Mouse (Mus musculus): ENCODE data around the gene Pla2g4f. TPM values are rescaled to one million over a fixed set of nuclear protein-coding genes. Genes with fewer than 3 reads are reported as not detected.

Pla2g4f gene
- total RNA-seq (2017): 0.23 and 0.25 TPM in 2 replicates

- ATAC-seq (ENCODE audit: extremely low read depth, insufficient number of reproducible peaks, low FRiP score, poor library complexity, severe bottlenecking): no peak
Observed at GRCm38 (mm10) chr2:120313976-120314375, at the start of gene Pla2g4f. Pla2g4f (minus strand) TSS chr2:120314165.

GRCm38 (mm10) chr2:120360425-120360824 is 46.5 kb upstream of the Pla2g4f start:
- ATAC-seq (ENCODE audit: extremely low read depth, insufficient number of reproducible peaks, low FRiP score, poor library complexity, severe bottlenecking): no peak

DNA sequence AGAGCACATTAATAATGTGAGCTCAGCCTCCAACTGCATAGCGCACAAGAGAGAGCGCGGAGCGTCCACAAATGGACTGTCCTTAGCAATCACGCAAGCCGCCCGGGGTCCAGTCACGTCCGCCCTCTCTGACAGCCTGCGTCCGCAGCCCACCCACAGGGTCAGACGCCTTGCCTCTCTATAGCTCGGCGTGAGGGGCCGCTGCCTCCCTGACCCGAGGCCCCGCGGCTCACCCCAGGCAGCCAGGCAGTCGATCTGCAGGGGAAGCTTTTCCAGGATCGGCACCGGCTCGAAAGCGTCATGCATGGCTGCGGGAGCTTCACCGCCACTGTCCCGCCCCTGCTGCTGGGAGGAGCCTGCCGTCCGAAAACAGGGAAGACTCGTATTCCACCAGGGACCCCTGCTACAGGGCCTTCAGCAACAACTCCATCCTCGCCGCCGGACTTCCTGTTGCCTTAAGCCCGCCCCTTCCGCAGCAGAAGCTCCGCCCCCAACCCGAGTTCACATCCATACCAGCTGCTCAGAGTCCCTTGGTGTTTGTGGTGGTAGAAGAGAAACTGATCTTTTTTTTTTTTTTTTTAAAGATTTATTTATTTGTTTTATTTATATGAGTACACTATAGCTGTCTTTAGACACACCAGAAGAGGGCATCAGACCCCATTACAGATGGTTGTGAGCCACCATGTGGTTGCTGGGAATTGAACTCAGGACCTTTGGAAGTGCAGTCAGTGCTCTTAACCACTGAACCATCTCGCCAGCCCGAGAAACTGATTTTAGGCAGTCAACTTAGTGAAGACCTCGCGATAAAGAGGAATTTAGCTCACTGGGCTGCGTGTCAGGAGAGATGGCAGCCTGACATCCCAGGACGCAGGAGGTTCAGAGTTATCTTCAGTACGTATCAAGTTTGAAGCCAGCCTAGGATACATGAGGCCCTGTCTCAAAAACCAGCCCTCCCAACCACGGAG is 39.0 kb upstream of the Pla2g4f start, which contains the start of gene Vps39:
TSS of gene Vps39 (minus strand) at position 456 of the 965 bp plus-strand sequence.
- ATAC-seq (ENCODE audit: extremely low read depth, insufficient number of reproducible peaks, low FRiP score, poor library complexity, severe bottlenecking): peak; percentile 96

DNA sequence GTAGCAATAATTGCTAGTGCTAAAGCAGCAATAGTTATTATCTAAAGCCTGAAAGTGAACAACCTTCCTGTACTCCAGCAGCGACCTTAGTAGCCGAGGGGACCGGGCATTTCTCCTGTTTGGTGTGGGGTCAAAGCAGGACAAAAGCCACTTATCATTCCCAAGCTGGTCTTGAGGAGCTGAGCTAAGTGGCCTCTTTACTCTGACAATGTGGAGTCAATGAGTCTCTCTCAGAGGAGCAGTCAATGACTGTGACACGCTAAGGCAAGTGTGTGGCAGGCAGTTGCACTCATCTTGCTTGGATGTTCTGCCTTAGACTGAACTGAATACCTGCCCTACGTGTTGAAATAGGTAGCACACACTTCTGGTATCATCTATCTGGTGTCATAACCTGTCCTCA is 37.4 kb upstream of the Pla2g4f start:
- no peak for ATAC-seq (ENCODE audit: extremely low read depth, insufficient number of reproducible peaks, low FRiP score, poor library complexity, severe bottlenecking)

DNA sequence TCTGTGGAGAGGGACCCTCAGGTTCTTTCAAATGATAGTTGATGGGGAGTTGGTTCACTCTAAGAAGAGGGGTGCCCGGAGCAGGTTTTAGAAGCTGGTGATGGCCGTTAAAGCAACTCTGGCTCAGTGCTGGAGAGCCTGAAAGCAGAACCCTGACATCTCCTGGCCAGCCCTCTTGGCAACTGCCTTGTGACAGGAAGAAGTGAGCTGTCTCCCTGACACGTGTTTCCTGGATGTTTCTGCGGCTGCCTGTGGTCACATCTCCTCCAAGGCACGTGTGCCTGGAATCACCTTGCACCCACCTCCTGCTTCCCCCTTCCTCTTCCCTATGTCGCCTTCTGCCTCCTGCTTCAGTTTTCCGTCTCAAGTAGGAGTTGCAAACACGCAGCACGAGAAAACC is 34.2 kb upstream of the Pla2g4f start:
- peak; percentile 20; the same call in 1 of the 2 replicates for ATAC-seq (ENCODE audit: extremely low read depth, insufficient number of reproducible peaks, low FRiP score, poor library complexity, severe bottlenecking)

DNA sequence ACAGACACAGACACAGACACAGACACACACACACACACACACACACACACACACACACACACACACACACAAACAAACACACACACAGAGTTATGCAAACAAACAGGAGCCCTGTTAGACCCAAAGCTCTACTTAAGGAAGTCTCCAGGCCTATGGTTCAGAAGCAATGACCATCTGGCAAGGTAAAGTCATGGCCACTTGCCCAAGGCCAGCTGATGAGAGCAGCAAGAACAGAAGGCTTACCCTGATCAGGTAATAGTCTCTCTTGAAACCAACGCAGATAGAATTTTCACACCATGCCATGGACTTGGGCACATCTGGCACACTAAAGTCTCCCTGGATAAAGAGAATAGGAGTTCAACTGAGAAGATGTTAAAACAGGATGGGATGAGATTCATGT is 27.8 kb upstream of the Pla2g4f start:
- no peak for ATAC-seq (ENCODE audit: extremely low read depth, insufficient number of reproducible peaks, low FRiP score, poor library complexity, severe bottlenecking)

DNA sequence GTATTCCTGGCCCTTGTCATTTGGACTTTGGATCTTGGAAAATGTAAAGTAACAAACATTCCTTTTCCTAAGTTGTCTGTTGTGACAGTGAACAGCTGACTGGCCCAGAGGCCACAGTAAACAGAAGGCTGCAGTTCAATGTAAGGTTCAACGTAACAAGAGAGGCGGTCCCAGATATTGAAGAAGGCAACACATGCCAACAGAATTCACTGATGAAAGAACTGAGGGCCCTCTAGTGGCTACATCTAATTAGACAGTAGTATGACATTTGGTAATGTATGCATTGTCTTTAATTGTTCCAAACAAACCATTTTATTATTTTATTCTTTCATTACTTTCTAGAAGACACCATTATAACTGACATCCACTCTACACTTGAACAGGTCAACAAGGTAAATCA is 23.9 kb upstream of the Pla2g4f start:
- no peak for ATAC-seq (ENCODE audit: extremely low read depth, insufficient number of reproducible peaks, low FRiP score, poor library complexity, severe bottlenecking)

DNA sequence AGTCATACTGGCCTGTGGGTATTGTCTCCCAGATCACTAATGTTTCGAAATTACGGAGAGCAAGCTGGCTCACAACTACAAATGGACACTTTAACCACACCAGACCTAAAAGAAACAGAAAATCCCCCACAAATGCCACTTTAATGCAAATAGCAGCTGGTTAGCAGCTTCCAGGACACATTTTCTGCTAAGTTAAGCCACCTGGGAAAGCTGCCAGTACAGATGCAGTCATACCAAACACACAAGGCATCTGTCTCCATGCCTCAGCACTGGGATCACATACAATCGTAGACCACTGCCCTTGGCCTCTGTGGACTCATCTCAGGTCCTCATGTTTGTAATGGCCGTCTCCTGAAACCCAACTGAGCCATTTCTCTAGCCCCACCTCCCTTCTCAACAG is 17.6 kb upstream of the Pla2g4f start:
- ATAC-seq (ENCODE audit: extremely low read depth, insufficient number of reproducible peaks, low FRiP score, poor library complexity, severe bottlenecking): no peak

GRCm38 (mm10) chr2:120315077-120315476 is 1.1 kb upstream of the Pla2g4f start:
- no peak for ATAC-seq (ENCODE audit: extremely low read depth, insufficient number of reproducible peaks, low FRiP score, poor library complexity, severe bottlenecking)

DNA sequence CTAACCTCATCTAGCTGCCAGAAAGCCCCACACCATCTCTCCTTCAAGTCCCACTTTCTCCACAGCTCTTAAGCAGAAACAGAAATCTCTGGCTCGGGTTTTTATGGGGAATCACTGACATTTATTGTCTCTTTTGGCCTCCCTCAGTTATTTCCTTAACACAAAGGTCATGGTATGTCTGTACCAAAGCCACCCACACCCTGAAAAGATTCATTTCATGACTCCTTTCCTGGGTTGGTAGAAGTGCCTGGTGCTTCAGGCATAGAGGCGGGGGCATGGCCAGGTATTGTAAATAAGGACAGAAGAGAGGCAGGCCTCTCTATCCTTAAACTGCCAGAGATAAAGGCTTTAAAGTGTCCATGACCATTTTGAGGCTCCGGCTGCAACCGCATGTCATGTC is 522 bp upstream of the Pla2g4f start:
- no peak for ATAC-seq (ENCODE audit: extremely low read depth, insufficient number of reproducible peaks, low FRiP score, poor library complexity, severe bottlenecking)

GRCm38 (mm10) chr2:120312276-120312825 is 1.6 kb downstream of the Pla2g4f start:
- ATAC-seq (ENCODE audit: extremely low read depth, insufficient number of reproducible peaks, low FRiP score, poor library complexity, severe bottlenecking): no peak

GRCm38 (mm10) chr2:120304113-120304512 is 9.9 kb downstream of the Pla2g4f start:
- no peak for ATAC-seq (ENCODE audit: extremely low read depth, insufficient number of reproducible peaks, low FRiP score, poor library complexity, severe bottlenecking)

DNA sequence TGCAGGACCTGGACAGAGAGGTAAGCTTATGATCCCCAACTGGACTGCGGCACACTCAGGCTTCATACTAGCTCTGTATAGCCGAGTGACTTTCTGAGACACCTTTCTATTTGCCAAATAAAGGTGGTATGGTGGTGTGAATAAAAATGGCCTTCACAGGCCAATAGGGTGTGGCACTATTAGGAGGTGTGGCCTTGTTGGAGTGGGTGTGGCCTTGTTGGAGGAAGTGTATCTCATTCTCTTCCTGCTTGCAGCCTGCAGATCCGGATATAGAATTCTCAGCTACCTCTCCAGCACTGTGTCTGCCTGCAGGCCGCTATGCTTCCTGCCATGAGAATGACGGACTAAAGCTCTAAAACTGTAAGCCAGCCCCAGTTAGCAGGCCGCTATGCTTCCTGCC is 12.9 kb downstream of the Pla2g4f start:
- ATAC-seq (ENCODE audit: extremely low read depth, insufficient number of reproducible peaks, low FRiP score, poor library complexity, severe bottlenecking): no peak

GRCm38 (mm10) chr2:120299866-120300265 is 14.1 kb downstream of the Pla2g4f start:
- ATAC-seq (ENCODE audit: extremely low read depth, insufficient number of reproducible peaks, low FRiP score, poor library complexity, severe bottlenecking): no peak

GRCm38 (mm10) chr2:120296160-120296559 is 17.8 kb downstream of the Pla2g4f start:
- no peak for ATAC-seq (ENCODE audit: extremely low read depth, insufficient number of reproducible peaks, low FRiP score, poor library complexity, severe bottlenecking)

DNA sequence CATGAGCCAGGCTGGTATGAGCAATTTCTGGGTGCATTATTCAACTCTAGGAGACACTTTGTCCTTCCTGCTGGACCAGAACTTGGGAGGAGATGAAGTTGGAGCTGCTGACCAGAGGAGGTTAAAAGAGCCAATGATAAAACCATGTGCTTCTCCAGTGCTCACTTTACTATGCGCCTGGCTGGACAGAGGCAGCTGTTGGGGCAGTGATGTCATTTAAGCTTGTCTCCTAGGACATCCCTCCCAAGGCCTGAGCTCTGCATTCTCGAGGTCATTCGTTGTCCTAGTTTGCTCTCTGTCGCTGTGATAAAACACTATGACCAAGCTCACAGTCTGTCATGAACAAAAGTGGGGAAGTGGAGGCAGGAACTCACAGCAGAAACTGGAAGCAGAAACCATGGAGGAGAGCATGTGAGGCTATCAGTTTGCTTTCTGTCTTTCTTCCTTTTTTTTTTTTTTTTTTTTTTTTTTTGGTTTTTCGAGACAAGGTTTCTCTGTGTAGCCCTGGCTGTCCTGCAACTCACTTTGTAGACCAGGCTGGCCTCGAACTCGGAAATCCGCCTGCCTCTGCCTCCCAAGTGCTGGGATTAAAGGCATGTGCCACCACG is 22.4 kb downstream of the Pla2g4f start:
- ATAC-seq (ENCODE audit: extremely low read depth, insufficient number of reproducible peaks, low FRiP score, poor library complexity, severe bottlenecking): no peak

- ATAC-seq (ENCODE audit: extremely low read depth, insufficient number of reproducible peaks, low FRiP score, poor library complexity, severe bottlenecking): no peak
Observed at GRCm38 (mm10) chr2:120288995-120289394, 25.0 kb downstream of the Pla2g4f start, which contains the start of gene Pla2g4d. Pla2g4d (minus strand) TSS chr2:120289197.

DNA sequence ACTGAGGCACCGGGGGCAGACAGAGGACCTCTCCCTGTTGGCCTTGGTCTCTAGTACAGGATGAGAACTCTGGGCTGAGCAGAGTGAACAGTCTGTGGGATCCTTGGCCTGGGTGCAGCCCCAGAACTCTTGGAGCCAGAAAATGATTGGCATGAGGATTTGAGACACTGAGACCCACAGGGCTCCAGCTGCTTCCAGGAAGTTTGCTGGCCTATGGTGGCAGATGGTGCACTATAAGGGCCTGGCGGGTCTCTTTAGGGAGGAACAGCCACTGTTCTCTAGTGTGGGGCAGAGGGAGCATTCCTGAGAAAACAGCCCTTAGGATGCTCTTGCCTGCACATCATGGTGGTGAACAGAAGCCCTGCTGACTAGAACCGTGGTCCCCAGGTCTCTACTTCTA is 25.6 kb downstream of the Pla2g4f start:
- ATAC-seq (ENCODE audit: extremely low read depth, insufficient number of reproducible peaks, low FRiP score, poor library complexity, severe bottlenecking): no peak

GRCm38 (mm10) chr2:120285639-120286038 is 28.3 kb downstream of the Pla2g4f start:
- ATAC-seq (ENCODE audit: extremely low read depth, insufficient number of reproducible peaks, low FRiP score, poor library complexity, severe bottlenecking): no peak

- no peak for ATAC-seq (ENCODE audit: extremely low read depth, insufficient number of reproducible peaks, low FRiP score, poor library complexity, severe bottlenecking)
Observed at GRCm38 (mm10) chr2:120284705-120285104, 29.3 kb downstream of the Pla2g4f start.

Data from neutrophil, adult 5-6 weeks (primary cell).